ENCODE assay signal across 13 mouse cellular contexts in genomic region chrX:160992703-160993102, GRCm38 (mm10). TPM values are rescaled to one million over a fixed set of nuclear protein-coding genes. Genes with fewer than 3 reads are reported as not detected.
DNase-seq lines count a peak whose midpoint lies in the region; ATAC-seq lines count a peak whose summit lies in the region.
"Had no signal": no experiment of that assay in that cellular context is flagged by ENCODE, and none has a peak within 500 bp of the region (broad histone marks: within the 10 kb centered on the region; RNA-seq: fewer than 3 reads in every experiment).

No protein-coding gene starts in this region.

- no peaks in the 10 kb centered on the region for H3K36me3 ChIP-seq in limb, embryonic 13.5 days
- H3K36me3 ChIP-seq in limb, embryonic 10.5 days: no peaks in the 10 kb centered on the region
- no peaks in the 10 kb centered on the region for H3K36me3 ChIP-seq in forebrain, embryonic 12.5 days (replicated peaks)
- H3K36me3 ChIP-seq in hindbrain, embryonic 15.5 days: no peaks in the 10 kb centered on the region
- H3K36me3 ChIP-seq in neural tube, embryonic 14.5 days (ENCODE audit: control insufficient read depth, insufficient read depth, low read length): no peaks in the 10 kb centered on the region

- 42% methylated on average over 2 of the region's 2 CpGs for WGBS in limb, embryonic 13.5 days
- WGBS in limb, embryonic 10.5 days: 33% methylated on average over 2 of the region's 2 CpGs
- WGBS in forebrain, embryonic 12.5 days: 27% methylated on average over 2 of the region's 2 CpGs
- 49% methylated on average over 2 of the region's 2 CpGs for WGBS in hindbrain, embryonic 15.5 days
- WGBS in neural tube, embryonic 14.5 days: 25% methylated on average over 2 of the region's 2 CpGs

- H3K9me3 ChIP-seq in limb, embryonic 13.5 days: no peaks in the 10 kb centered on the region
- H3K9me3 ChIP-seq in limb, embryonic 10.5 days (replicated peaks): no peaks in the 10 kb centered on the region
- no peaks in the 10 kb centered on the region for H3K9me3 ChIP-seq in forebrain, embryonic 12.5 days
- H3K9me3 ChIP-seq in hindbrain, embryonic 15.5 days: no peaks in the 10 kb centered on the region
- H3K9me3 ChIP-seq in neural tube, embryonic 14.5 days (ENCODE audit: control insufficient read depth, low read length): no peaks in the 10 kb centered on the region

- H3K27ac ChIP-seq in limb, embryonic 13.5 days: no peak overlapping the region
- no peak overlapping the region for H3K27ac ChIP-seq in limb, embryonic 10.5 days
- H3K27ac ChIP-seq in forebrain, embryonic 12.5 days: no peak overlapping the region
- H3K27ac ChIP-seq in hindbrain, embryonic 15.5 days (replicated peaks): no peak overlapping the region
- no peak overlapping the region for H3K27ac ChIP-seq in neural tube, embryonic 14.5 days (ENCODE audit: low read depth, low read length)
- H3K27ac ChIP-seq: gastrocnemius, adult 2 months; liver, embryonic 14.5 days had no signal

- ATAC-seq in limb, embryonic 13.5 days (ENCODE audit: low FRiP score, low read depth): no peak
- no peak for ATAC-seq in forebrain, embryonic 12.5 days (ENCODE audit: low FRiP score)
- no peak for ATAC-seq in hindbrain, embryonic 15.5 days (ENCODE audit: low FRiP score, low read depth)
- no peak for ATAC-seq in neural tube, embryonic 14.5 days (ENCODE audit: low read depth)
- ATAC-seq in erythroid progenitor cell, adult 5-6 weeks (replicated peaks; ENCODE audit: low FRiP score, poor library complexity, severe bottlenecking): no peak

- no peak overlapping the region; the same call in 1 of the 2 replicates for H3K4me3 ChIP-seq in limb, embryonic 13.5 days
- H3K4me3 ChIP-seq in limb, embryonic 10.5 days: no peak overlapping the region
- peak overlapping the region; percentile 62 for H3K4me3 ChIP-seq in forebrain, embryonic 12.5 days (replicated peaks)
- H3K4me3 ChIP-seq in hindbrain, embryonic 15.5 days: peak overlapping the region; percentile 59
- H3K4me3 ChIP-seq in neural tube, embryonic 14.5 days (ENCODE audit: low read depth, low read length): peak overlapping the region; percentile 54; the same call in 1 of the 2 replicates
- H3K4me3 ChIP-seq: gastrocnemius, adult 2 months; megakaryocyte, embryonic 14.5 days had no signal

- peaks cover 31% of the 10 kb centered on the region for H3K27me3 ChIP-seq in limb, embryonic 13.5 days
- peaks cover 80% of the 10 kb centered on the region for H3K27me3 ChIP-seq in limb, embryonic 10.5 days (ENCODE audit: low read depth, poor library complexity, severe bottlenecking)
- H3K27me3 ChIP-seq in forebrain, embryonic 12.5 days: peaks cover 10% of the 10 kb centered on the region
- H3K27me3 ChIP-seq in hindbrain, embryonic 15.5 days: no peaks in the 10 kb centered on the region
- peaks cover 6% of the 10 kb centered on the region for H3K27me3 ChIP-seq in neural tube, embryonic 14.5 days (ENCODE audit: control insufficient read depth, insufficient read depth, low read length)

- H3K4me2 ChIP-seq in limb, embryonic 13.5 days (replicated peaks): peak overlapping the region; percentile 36
- peak overlapping the region; percentile 54 for H3K4me2 ChIP-seq in forebrain, embryonic 12.5 days
- H3K4me2 ChIP-seq in hindbrain, embryonic 15.5 days: peak overlapping the region; percentile 55
- peak overlapping the region; percentile 50 for H3K4me2 ChIP-seq in neural tube, embryonic 14.5 days (ENCODE audit: low read depth, low read length)

- no peak overlapping the region for H3K9ac ChIP-seq in limb, embryonic 13.5 days
- no peak overlapping the region for H3K9ac ChIP-seq in forebrain, embryonic 12.5 days
- H3K9ac ChIP-seq in hindbrain, embryonic 15.5 days: no peak overlapping the region
- no peak overlapping the region for H3K9ac ChIP-seq in neural tube, embryonic 14.5 days (replicated peaks; ENCODE audit: low read depth, low read length)
- H3K9ac ChIP-seq: liver, embryonic 14.5 days had no signal

- no peak for DNase-seq in limb, embryonic 10.5 days (ENCODE audit: low spot score)
- no peak for DNase-seq in adrenal gland, postnatal 10 days
- DNase-seq: adrenal gland, postnatal 25 days; cerebellum, adult 8-10 months; gastrocnemius, adult 2 months; kidney, postnatal 4 days had no signal

- no peaks in the 10 kb centered on the region for H3K4me1 ChIP-seq in limb, embryonic 13.5 days
- H3K4me1 ChIP-seq in limb, embryonic 10.5 days: no peaks in the 10 kb centered on the region
- H3K4me1 ChIP-seq in forebrain, embryonic 12.5 days: peaks cover 5% of the 10 kb centered on the region; the same call in 1 of the 2 replicates
- H3K4me1 ChIP-seq in hindbrain, embryonic 15.5 days (replicated peaks): no peaks in the 10 kb centered on the region
- no peaks in the 10 kb centered on the region for H3K4me1 ChIP-seq in neural tube, embryonic 14.5 days (ENCODE audit: control insufficient read depth, insufficient read depth, low read length)
- H3K4me1 ChIP-seq: megakaryocyte, embryonic 14.5 days had no signal

RNA-seq across cellular contexts. Expression of gene Cdkl5, which starts 1.8 kb away (rescaled TPM):
- polyA plus RNA-seq in limb, embryonic 13.5 days (2015; fragmentation: Nextera tagmentation; extraction: Ambion mirVana): 2.1 and 2.3 TPM in 2 replicates
- polyA plus RNA-seq in limb, embryonic 10.5 days (2016; fragmentation: Nextera tagmentation; extraction: Ambion mirVana): 0.87 and 1.4 TPM in 2 replicates
- 4.0 and 4.5 TPM in 2 replicates for polyA plus RNA-seq in forebrain, embryonic 12.5 days (2016; fragmentation: Nextera tagmentation; extraction: Ambion mirVana)
- polyA plus RNA-seq in hindbrain, embryonic 15.5 days (2015; fragmentation: Nextera tagmentation; extraction: Ambion mirVana): 4.1 and 4.5 TPM in 2 replicates
- 6.4 and 10.7 TPM in 2 replicates for polyA plus RNA-seq in neural tube, embryonic 14.5 days (2014; fragmentation: Nextera tagmentation; extraction: Ambion mirVana)
- total RNA-seq in erythroid progenitor cell, adult 5-6 weeks (2015; ENCODE audit: low replicate concordance): 0.84 TPM in 1 of 2 replicates, not detected in the other
- total RNA-seq in erythroid progenitor cell, adult 5-6 weeks (2017; ENCODE audit: low replicate concordance): 0.13 TPM in 1 of 2 replicates, not detected in the other
- total RNA-seq in adrenal gland, postnatal 10 days (2021): 10 to 100 TPM; 10.0 to 10.9 TPM

Comparison
In these comparisons a context has a peak if more than half of its experiments do, and no peak if none do; other contexts are left out.
1. H3K4me3 ChIP-seq: peak in forebrain, embryonic 12.5 days (single experiment), hindbrain, embryonic 15.5 days (single experiment) and neural tube, embryonic 14.5 days (single experiment); none in limb, embryonic 13.5 days (single experiment) and limb, embryonic 10.5 days (single experiment).
2. Peak in every context shown above with its lines, with median percentiles within 50 percentile points of each other: H3K4me2 ChIP-seq.